Mouse (Mus musculus): ENCODE results near the gene Gm10065. TPM values are rescaled to one million over a fixed set of nuclear protein-coding genes. Genes with fewer than 3 reads are reported as not detected.

Gm10065 gene
- total and polyA plus RNA-seq, 3 experiments = not detected

DNA sequence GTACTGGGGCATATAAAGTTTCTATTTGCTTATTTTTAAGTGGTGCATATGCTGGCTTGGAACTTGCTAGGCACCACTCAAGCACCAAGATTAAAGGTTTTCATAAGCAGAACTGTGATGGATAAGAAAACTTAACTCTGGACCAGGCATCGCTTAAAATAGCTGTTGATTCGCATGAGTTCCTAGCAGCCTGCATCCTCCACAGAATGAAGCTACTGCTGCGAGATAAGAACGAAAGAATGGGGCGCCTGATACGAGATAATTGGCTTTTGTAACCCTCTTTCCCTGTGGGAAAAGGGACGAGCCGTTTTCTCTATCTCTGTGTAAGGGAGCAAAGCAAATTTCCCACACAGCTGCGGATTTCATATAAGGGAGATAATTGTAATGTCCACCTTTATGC is 10.1 kb downstream of the Gm10065 start:
- Histone ChIP-seq H3K79me2 (replicated peaks; ENCODE audit: control insufficient read depth, extremely low read depth, insufficient read depth, poor library complexity, severe bottlenecking) (no peaks in the 10 kb centered on the region), H3K9ac (ENCODE audit: insufficient read depth, low read depth) (no peak overlapping the region), H3K27ac (ENCODE audit: insufficient read depth, low read depth) (no peak overlapping the region), H3K27me3 (replicated peaks) (peaks cover 2% of the 10 kb centered on the region), H3K9me3 (replicated peaks; ENCODE audit: low read length) (no peaks in the 10 kb centered on the region), H3K4me2 (ENCODE audit: insufficient read depth, low read depth, poor library complexity, severe bottlenecking) (peak overlapping the region; percentile 76), H3K4me1 (ENCODE audit: control insufficient read depth in 1 of 2, insufficient read depth in 2 of 2) (peaks cover 2 to 4% of the 10 kb centered on the region in 2 experiments; a peak in 1 of 4 replicates), H3K4me3 (replicated peaks in 1 of 3; ENCODE audit: low read depth in 2 of 3, low read length in 2 of 3, poor library complexity in 1 of 3) (no peak overlapping the region), H3K36me3 (replicated peaks in 1 of 2; ENCODE audit: control insufficient read depth in 1 of 2, insufficient read depth in 1 of 2, low read length in 1 of 2) (no peaks in the 10 kb centered on the region)
- no peak for TF ChIP-seq TBP (conservative IDR thresholded peaks at IDR 0.05; ENCODE audit: low read depth, low read length)
- TF ChIP-seq E2F4 (IDR thresholded peaks at IDR 0.05; ENCODE audit: insufficient replicate concordance, low read depth, low read length) = no peak
- TF ChIP-seq TCF12 (IDR thresholded peaks at IDR 0.05; ENCODE audit: low read depth, low read length) = no peak
- no peak for TF ChIP-seq PAX5 (IDR thresholded peaks at IDR 0.05; ENCODE audit: low read length)
- TF ChIP-seq SMC3 (IDR thresholded peaks at IDR 0.05; ENCODE audit: low read depth, low read length) = no peak
- no peak for DNase-seq (ENCODE audit: extremely low read depth)
- dilution Hi-C loops (cut with MboI; ENCODE audit: extremely low pct_ligation_motif_present, extremely low pct_unique_long_range_greater_than_20kb, low sequenced_read_pairs) = no loop called here
- in situ Hi-C loops (cut with MboI; ENCODE audit: low pct_ligation_motif_present, low pct_unique_long_range_greater_than_20kb, low sequenced_read_pairs) = no loop called here

DNA sequence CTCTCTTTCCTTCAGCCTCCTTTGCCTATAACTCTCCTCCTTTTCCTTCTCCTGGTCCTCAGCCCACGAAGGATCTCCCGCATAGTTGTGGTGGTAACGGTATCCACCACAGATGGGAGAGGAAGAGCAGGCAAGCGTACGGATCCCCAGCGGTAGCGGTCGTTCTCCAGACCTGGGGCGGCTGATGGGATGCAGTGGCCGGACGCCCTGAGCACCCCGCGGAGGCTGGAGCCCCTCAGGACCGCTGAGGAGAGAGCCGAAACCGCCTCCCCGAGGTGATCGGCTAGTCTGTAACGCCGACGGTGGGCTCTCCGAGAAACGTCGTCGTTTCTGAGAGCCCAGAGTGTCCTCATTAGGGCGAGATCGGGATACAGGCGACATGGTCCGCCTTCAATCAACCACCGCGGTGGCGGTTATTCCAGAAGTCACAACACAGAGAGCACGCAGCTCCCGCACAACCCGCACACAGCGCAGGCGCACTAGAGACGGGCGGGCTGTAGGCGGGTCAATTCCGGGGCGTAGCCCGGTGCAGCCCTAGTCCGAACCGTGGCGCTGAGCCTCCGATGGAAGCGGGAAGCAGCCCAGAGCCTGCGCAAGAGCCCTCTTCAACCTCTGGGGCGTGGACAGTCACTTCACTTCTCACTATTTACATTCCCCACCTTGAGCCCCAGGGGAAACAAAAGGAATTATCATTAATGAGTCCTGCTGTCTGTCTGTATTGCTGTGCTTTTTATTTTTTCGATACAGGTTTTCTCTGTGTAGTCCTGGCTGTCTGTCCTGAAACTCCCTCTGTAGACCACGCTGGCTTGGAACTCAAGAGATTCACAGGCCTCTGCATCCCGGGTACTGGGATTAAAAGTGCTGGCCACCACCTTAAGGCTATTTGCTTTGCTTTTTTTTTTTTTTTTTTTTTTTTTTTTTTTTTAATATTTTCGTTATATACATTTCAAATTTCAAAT is 10.9 kb downstream of the Gm10065 start, which contains the start of gene Nkapl:
TSS of gene Nkapl (minus strand) at position 449 of the 959 bp plus-strand sequence.
- no peaks in the 10 kb centered on the region for H3K36me3 ChIP-seq (replicated peaks in 1 of 2; ENCODE audit: control insufficient read depth in 1 of 2, insufficient read depth in 1 of 2, low read length in 1 of 2)
- dilution Hi-C loops (cut with MboI; ENCODE audit: extremely low pct_ligation_motif_present, extremely low pct_unique_long_range_greater_than_20kb, low sequenced_read_pairs) (no loop called here), in situ Hi-C loops (cut with MboI; ENCODE audit: low pct_ligation_motif_present, low pct_unique_long_range_greater_than_20kb, low sequenced_read_pairs) (no loop called here)
- H3K4me1 ChIP-seq (ENCODE audit: control insufficient read depth in 1 of 2, insufficient read depth in 2 of 2) = peaks cover 2 to 4% of the 10 kb centered on the region in 2 experiments; a peak in 1 of 4 replicates
- peaks cover 2% of the 10 kb centered on the region for H3K27me3 ChIP-seq (replicated peaks)
- no peaks in the 10 kb centered on the region for H3K9me3 ChIP-seq (replicated peaks; ENCODE audit: low read length)
- peak; percentile 78 for DNase-seq (ENCODE audit: extremely low read depth)
- peak within 1 kb of the TSS; percentile 80 for H3K9ac ChIP-seq (ENCODE audit: insufficient read depth, low read depth)
- H3K4me3 ChIP-seq (replicated peaks in 1 of 3; ENCODE audit: low read depth in 2 of 3, low read length in 2 of 3, poor library complexity in 1 of 3) = peak within 1 kb of the TSS; percentile 58 to 80 (median 60)
- no peaks in the 10 kb centered on the region for H3K79me2 ChIP-seq (replicated peaks; ENCODE audit: control insufficient read depth, extremely low read depth, insufficient read depth, poor library complexity, severe bottlenecking)
- peak within 1 kb of the TSS; percentile 76 for H3K4me2 ChIP-seq (ENCODE audit: insufficient read depth, low read depth, poor library complexity, severe bottlenecking)
- no peak within 1 kb of the TSS for H3K27ac ChIP-seq (ENCODE audit: insufficient read depth, low read depth)
- TF ChIP-seq POLR2A (IDR thresholded peaks at IDR 0.05; ENCODE audit: low read depth, low read length) = peak; percentile 85
- no peak for TF ChIP-seq KAT2A (IDR thresholded peaks at IDR 0.05; ENCODE audit: insufficient replicate concordance, low read length)
- TF ChIP-seq PAX5 (IDR thresholded peaks at IDR 0.05; ENCODE audit: low read length) = no peak
- no peak; the same call in 1 of the 2 replicates for TF ChIP-seq UBTF (IDR thresholded peaks at IDR 0.05; ENCODE audit: low read depth, low read length)
- TF ChIP-seq BHLHE40 (IDR thresholded peaks at IDR 0.05; ENCODE audit: low read depth, low read length) = no peak
- TF ChIP-seq MXI1 (IDR thresholded peaks at IDR 0.05; ENCODE audit: low read depth, low read length) = no peak; the same call in 1 of the 2 replicates
- TF ChIP-seq ZKSCAN1 (IDR thresholded peaks at IDR 0.05; ENCODE audit: borderline replicate concordance, low read depth, low read length) = no peak
- TF ChIP-seq MAZ (IDR thresholded peaks at IDR 0.05; ENCODE audit: low read depth, low read length) = no peak
- TF ChIP-seq HCFC1 (IDR thresholded peaks at IDR 0.05; ENCODE audit: low read depth, low read length) = peak; percentile 43; the same call in 1 of the 2 replicates
- TF ChIP-seq SIN3A (IDR thresholded peaks at IDR 0.05; ENCODE audit: low read length) = 0 out of 2 replicates have a peak, but pooled peaks have one; percentile 7
- TF ChIP-seq CHD2 (IDR thresholded peaks at IDR 0.05; ENCODE audit: low read length) = no peak
- TF ChIP-seq MAFK (IDR thresholded peaks at IDR 0.05; ENCODE audit: insufficient replicate concordance, low read length) = no peak
- TF ChIP-seq ETS1 (conservative IDR thresholded peaks at IDR 0.05; ENCODE audit: low read depth, low read length) = no peak
- TF ChIP-seq EP300 (IDR thresholded peaks at IDR 0.05; ENCODE audit: low read length) = no peak
- TF ChIP-seq POLR2AphosphoS2 (IDR thresholded peaks at IDR 0.05; ENCODE audit: low read depth, low read length) = no peak
- TF ChIP-seq MEF2A (IDR thresholded peaks at IDR 0.05; ENCODE audit: borderline replicate concordance, low read depth, low read length) = peak; percentile 13; the same call in 1 of the 2 replicates
- TF ChIP-seq E2F4 (IDR thresholded peaks at IDR 0.05; ENCODE audit: insufficient replicate concordance, low read depth, low read length) = no peak
- no peak for TF ChIP-seq JUND (conservative IDR thresholded peaks at IDR 0.05; ENCODE audit: low read depth, low read length)
- no peak for TF ChIP-seq GABPA (IDR thresholded peaks at IDR 0.05; ENCODE audit: insufficient replicate concordance, low read depth, low read length)
- no peak for TF ChIP-seq USF1 (IDR thresholded peaks at IDR 0.05; ENCODE audit: low read depth, low read length)
- peak; percentile 63; the same call in 1 of the 2 replicates for TF ChIP-seq MAX (IDR thresholded peaks at IDR 0.05; ENCODE audit: low read length)
- TF ChIP-seq NELFE (IDR thresholded peaks at IDR 0.05; ENCODE audit: low read depth, low read length) = peak; percentile 59; the same call in 1 of the 2 replicates
- no peak for TF ChIP-seq CTCF (conservative IDR thresholded peaks at IDR 0.05 in 1 of 2, IDR thresholded peaks at IDR 0.05 in 1 of 2; ENCODE audit: low read depth in 2 of 2, low read length in 2 of 2)
- TF ChIP-seq SMC3 (IDR thresholded peaks at IDR 0.05; ENCODE audit: low read depth, low read length) = no peak
- TF ChIP-seq ZC3H11A (IDR thresholded peaks at IDR 0.05; ENCODE audit: low read depth, low read length) = no peak
- TF ChIP-seq JUN (IDR thresholded peaks at IDR 0.05; ENCODE audit: insufficient read depth, low read depth, low read length) = no peak
- peak; percentile 67; the same call in 1 of the 2 replicates for TF ChIP-seq TCF12 (IDR thresholded peaks at IDR 0.05; ENCODE audit: low read depth, low read length)
- TF ChIP-seq RAD21 (IDR thresholded peaks at IDR 0.05; ENCODE audit: low read depth, low read length) = no peak
- TF ChIP-seq ZNF384 (IDR thresholded peaks at IDR 0.05; ENCODE audit: low read depth, low read length) = no peak
